Mouse (Mus musculus) embryonic fibroblast, embryonic 13.5 days (primary cell): Measurements from ENCODE around the gene Bmp5.

Experiments
- CTCF ChIP-seq: IDR thresholded peaks from 2 replicates; pipeline ENCODE4 v1.5.1; 2011; ENCODE audit warnings: mild to moderate bottlenecking, control low read depth, low read length, moderate library complexity, borderline replicate concordance; ENCODE audit not compliant: insufficient read depth
- POLR2A ChIP-seq: IDR thresholded peaks from 2 replicates; pipeline ENCODE4 v1.6.1; 2011; ENCODE audit warnings: low read depth, mild to moderate bottlenecking, control low read depth, low read length, moderate library complexity

GRCm38 (mm10) chr9:75775129-75775845, at the start of gene Bmp5:
- TF ChIP-seq CTCF (no peak), POLR2A (no peak)
